Mouse (Mus musculus): ENCODE results near the gene Enpp1. TPM values are rescaled to one million over a fixed set of nuclear protein-coding genes. Genes with fewer than 3 reads are reported as not detected.

The Enpp1 gene
- total RNA-seq, 1 experiment from 2014 or later: 4.5 TPM

DNA sequence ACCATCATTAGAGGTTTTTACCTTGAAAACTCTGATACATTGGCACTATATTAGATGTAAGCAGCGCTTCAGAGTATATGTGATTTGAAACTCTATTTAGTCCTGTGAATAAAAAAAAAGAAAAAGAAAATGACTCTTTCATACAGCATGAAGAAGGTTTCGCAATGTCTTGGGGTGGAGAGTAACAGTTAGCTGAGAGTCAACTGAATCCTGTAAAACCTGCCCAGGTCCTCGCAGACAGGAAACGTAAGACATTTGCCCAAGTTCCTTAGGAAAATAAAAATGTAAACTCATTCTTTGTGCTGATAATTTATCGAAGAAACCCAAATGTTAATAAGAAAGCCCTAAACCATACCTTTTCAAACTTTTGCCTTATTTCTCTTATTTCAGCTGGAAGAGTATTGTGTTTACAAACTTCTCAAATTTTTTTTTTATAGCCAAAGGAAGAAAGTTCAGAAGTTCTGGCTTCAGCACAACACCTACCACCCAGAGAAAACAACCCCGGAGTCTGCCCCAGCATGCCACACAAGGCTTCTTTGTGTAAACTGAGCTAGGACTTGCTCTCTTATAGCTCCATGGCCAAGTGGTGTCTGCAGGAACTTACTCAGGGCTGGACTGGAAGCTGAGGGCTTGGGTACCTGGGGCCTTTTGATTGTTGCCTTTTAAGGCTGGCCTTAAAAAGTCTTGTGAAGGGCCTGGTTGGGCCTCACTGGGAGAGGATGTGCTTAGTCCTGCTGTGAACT lies 63.8 kb downstream of the Enpp1 start:
- ATAC-seq (replicated peaks in 1 of 2; ENCODE audit: insufficient read depth in 1 of 2, low FRiP score in 2 of 2, low TSS enrichment in 1 of 2, low read depth in 1 of 2, poor library complexity in 2 of 2, severe bottlenecking in 2 of 2): no peak

DNA sequence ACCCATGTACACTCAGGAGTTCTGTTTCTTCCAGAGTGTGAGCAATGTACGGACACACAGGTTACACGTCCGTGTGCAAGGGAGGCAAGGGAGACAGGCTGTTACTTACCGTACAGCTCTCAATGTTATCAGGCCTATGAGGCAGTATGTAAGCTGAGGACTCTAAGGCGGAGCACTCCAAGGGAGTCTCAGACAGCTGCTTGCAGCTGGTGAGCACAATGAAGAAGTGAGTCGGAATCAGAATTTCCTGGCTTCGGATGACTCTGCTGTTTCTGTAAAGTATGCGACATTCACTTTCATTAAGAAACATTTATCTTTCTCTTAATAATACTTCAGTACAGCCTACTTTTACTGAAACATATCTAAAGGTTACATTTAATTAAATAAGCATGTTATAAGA lies 66.8 kb downstream of the Enpp1 start:
- ATAC-seq (replicated peaks in 1 of 2; ENCODE audit: insufficient read depth in 1 of 2, low FRiP score in 2 of 2, low TSS enrichment in 1 of 2, low read depth in 1 of 2, poor library complexity in 2 of 2, severe bottlenecking in 2 of 2): no peak

DNA sequence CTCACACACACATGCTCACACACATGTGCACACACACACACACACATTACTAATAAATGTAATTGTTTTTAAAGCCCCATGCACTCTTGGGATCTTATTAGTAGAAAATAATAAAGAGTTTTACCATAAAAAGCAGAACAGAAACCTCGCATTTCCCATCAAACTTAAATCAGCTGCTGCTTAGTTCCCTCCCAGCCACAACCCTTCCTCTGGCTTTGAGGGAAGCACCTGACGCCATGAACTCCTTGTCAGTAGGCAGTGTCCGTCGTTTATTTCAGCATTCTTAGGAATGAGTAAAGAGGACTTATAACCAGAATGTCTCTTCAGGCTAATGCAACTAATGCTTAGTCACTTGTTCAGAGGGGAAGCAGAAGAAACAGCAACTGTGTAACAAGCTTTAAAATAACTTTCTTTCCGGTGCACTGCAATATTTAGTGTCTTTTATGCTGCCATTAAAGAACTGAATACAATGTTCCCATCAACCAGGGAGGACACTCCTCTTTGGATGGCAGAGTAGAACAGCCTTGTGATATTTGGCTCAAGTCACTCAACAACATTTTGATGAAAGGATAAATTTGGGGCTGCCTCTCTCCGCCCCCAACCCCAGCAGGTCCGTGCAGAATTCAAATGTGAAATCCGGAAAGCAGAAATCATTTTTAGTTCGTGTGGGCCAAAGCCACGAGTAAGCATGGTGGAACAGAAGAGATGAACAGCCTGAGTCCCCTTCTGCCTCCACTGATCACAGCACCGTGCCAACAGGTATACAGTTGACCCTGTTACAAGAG lies 69.0 kb downstream of the Enpp1 start:
- peak; percentile 39 to 48 for ATAC-seq (replicated peaks in 1 of 2; ENCODE audit: insufficient read depth in 1 of 2, low FRiP score in 2 of 2, low TSS enrichment in 1 of 2, low read depth in 1 of 2, poor library complexity in 2 of 2, severe bottlenecking in 2 of 2)

DNA sequence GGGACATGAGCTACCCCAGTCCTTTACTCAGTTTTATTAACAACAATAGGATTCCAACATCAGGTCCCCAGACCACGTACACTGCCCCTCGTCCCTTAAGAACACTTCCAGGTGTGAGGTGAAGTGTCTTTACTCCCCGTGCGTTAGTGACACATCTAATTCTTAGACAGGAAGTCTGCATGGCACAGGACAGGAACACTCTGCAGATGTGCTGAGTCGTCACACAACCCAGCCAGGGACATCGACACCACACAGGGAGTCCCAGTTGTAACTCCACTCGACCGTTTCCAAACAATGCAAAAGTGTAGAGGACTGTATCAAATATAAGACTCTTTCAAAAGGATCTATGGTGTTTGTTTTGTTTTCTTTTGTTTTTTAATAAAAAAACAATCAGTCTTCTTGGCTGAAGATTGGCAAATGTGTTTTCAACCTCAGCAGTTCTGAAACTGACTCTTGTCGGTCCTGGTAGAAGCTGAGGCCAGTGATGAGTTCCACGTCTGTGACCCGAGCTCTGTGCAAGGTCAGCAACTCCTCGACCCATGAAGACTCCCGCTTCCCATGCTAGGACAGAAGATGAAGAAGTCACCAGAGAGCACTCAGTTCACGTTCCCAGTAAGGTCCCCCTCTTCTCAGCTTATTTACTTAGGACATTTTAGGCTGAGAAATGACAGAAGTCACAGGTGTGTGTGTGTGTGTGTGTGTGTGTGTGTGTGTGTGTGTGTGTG lies 70.4 kb downstream of the Enpp1 start:
- peak; percentile 34 to 57; a peak in 3 of 4 replicates for ATAC-seq (replicated peaks in 1 of 2; ENCODE audit: insufficient read depth in 1 of 2, low FRiP score in 2 of 2, low TSS enrichment in 1 of 2, low read depth in 1 of 2, poor library complexity in 2 of 2, severe bottlenecking in 2 of 2)

DNA sequence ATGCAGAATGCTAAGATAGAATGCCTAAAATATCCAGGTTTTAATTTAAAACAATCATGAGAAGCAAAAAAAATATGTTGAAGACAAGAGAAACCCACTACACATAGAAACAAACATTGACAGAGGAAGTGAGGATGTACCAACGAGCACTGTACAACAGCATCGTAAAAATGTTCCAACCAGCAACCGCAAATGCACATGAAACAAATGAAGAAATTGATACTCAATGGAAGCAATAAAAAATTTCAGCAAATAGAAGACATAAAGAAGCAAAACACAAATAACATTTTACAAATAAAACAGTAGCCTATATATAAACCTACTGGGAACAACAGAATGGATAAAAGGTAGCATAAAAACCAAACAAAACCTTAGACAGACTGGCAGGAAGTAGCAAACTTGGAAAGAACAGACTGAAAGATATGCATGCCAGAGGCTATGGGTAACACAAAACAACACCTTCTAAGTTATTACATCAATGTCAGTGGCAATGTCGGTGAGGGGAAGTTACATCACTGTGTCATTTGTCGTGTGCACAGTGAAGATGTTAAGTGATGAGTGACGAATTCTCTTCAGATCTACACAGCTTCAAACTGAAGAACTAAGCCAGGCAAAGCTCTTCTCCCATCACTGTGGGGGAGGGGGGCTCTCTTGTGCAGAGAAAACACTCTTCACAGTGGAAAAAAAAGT lies 71.6 kb downstream of the Enpp1 start:
- no peak for ATAC-seq (replicated peaks in 1 of 2; ENCODE audit: insufficient read depth in 1 of 2, low FRiP score in 2 of 2, low TSS enrichment in 1 of 2, low read depth in 1 of 2, poor library complexity in 2 of 2, severe bottlenecking in 2 of 2)

DNA sequence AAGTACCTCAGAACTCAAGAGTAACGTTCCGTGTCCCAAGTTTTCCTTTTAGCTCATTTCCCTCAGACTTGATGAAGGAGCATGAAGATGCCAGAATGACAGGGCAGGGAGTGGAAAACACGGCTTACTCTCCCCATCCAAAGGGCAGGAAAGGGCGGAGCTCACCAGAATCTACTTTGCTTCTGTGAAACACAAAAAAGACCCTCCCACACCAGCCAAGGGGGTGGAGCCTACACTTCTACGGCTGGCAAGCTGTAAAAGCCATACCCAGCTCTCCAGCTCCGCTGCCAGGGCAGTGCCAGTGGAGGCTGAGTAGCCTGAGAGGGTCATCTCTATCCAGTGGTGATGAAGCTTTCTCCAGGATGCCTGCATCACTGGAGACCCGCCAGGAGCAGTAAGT lies 72.4 kb downstream of the Enpp1 start:
- no peak for ATAC-seq (replicated peaks in 1 of 2; ENCODE audit: insufficient read depth in 1 of 2, low FRiP score in 2 of 2, low TSS enrichment in 1 of 2, low read depth in 1 of 2, poor library complexity in 2 of 2, severe bottlenecking in 2 of 2)

DNA sequence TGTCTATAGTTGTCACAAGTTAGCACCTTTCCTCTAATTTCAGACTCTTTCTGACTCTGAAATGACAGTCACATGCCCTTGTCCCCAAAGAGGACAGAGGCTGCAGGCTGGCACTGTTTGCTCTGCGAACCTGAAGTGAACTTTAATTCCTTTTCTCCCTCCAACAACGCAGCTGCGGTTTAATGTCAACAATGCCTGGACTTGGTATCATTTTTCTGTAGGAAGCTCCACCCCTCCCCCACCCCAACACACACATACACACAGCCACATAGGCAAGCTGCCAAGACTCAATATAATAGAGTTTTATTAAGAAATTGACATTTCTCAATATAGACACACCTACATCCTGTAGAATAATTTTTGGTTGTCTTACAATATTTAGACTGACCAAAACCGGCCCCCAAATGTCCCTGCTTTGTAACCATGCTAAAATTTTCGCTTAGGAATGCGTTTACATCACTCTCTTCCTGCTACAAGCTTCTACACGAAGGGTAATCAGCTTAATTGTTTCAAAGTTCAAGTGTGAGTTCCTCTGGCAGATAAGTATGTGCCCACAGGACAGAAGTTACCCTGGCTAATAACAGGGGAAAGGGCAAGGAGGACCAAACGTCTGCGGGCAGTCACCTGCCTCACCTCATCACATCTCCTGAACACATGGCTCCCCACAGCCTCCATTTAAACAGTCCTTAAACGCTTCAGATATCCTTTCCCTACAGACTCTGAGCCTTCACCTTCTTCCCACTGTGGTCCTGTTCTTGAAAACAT lies 73.5 kb downstream of the Enpp1 start:
- no peak for ATAC-seq (replicated peaks in 1 of 2; ENCODE audit: insufficient read depth in 1 of 2, low FRiP score in 2 of 2, low TSS enrichment in 1 of 2, low read depth in 1 of 2, poor library complexity in 2 of 2, severe bottlenecking in 2 of 2)

DNA sequence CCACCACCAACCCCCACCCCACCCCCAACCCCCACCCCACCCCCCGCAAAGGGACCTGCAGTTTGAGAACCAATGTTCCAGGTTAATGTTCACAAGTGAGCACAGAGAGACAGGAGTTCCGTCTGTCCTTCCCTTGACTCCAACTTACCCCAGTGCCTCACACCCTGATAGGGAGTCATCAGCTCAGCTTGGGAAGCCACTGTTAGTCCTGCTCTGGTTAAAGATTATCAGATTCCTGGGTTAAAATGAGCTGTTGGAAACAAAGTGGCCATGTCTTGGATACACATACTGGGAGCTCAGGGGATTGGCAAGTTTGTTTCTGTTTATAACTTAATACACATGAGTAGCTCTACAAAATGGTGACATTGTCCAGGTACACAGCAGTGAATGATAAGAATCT lies 75.0 kb downstream of the Enpp1 start:
- no peak for ATAC-seq (replicated peaks in 1 of 2; ENCODE audit: insufficient read depth in 1 of 2, low FRiP score in 2 of 2, low TSS enrichment in 1 of 2, low read depth in 1 of 2, poor library complexity in 2 of 2, severe bottlenecking in 2 of 2)

DNA sequence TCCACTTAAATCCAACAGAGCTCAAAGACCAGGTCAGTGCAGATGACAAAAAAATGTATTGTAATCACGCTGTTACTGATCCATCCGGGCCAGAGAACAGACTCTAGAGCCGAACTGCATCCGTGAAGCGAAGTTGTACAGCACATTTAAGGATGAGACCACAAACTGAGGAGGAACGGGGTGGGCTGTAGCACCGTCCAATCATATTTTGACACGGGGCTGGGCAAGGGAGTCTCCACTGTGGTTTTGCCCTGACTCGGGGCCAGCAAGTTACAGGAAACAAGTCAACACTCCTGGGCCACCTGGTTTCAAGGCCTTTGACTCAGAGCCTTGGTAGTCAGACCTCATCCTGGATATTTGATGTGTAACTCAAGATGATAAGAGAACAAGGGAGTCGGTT lies 76.1 kb downstream of the Enpp1 start:
- ATAC-seq (replicated peaks in 1 of 2; ENCODE audit: insufficient read depth in 1 of 2, low FRiP score in 2 of 2, low TSS enrichment in 1 of 2, low read depth in 1 of 2, poor library complexity in 2 of 2, severe bottlenecking in 2 of 2): peak; percentile 65 to 77

DNA sequence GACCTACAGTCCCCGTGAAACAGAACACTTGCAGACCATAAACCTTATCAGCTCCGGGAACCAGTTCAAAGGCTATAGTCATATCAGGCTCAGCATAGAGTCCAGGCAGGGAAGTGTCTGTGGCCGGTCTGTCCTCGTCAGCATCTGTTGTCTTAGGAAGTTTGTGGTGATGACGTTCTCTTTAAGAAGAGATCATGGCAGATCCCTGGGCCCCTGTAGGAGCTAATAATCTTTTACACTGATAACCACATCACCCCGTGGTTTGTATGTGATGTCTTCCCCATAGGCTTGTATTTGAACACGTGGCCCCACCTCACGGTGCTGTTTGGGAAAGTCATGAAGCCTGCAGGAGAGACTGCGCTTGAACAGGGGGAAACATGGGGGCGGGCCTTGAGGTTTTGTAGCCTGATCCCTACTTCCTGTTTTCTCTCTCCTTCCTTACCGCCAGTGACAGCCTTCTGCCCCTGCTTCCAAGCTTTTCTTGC lies 76.6 kb downstream of the Enpp1 start:
- ATAC-seq (replicated peaks in 1 of 2; ENCODE audit: insufficient read depth in 1 of 2, low FRiP score in 2 of 2, low TSS enrichment in 1 of 2, low read depth in 1 of 2, poor library complexity in 2 of 2, severe bottlenecking in 2 of 2): peak; percentile 73 to 78

DNA sequence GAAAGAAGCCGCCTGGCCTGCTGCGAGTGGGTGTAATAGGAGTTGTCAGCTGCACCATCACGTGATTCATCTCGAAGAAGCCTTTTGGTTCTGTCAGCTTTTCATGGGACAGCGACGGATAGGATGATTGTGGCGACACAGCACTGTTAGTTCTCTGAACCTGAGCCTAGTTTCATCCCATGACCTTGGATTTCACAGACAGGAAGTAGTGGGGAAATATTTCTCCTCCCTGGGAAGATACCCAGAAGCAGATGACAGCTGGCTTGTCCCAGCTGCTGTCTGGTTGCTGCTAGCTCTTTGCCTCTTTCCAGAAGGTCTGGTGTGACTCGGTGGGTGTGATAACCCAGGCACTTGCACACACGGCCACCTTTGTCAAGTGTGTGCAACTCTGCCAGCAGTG lies 77.7 kb downstream of the Enpp1 start:
- no peak for ATAC-seq (replicated peaks in 1 of 2; ENCODE audit: insufficient read depth in 1 of 2, low FRiP score in 2 of 2, low TSS enrichment in 1 of 2, low read depth in 1 of 2, poor library complexity in 2 of 2, severe bottlenecking in 2 of 2)

DNA sequence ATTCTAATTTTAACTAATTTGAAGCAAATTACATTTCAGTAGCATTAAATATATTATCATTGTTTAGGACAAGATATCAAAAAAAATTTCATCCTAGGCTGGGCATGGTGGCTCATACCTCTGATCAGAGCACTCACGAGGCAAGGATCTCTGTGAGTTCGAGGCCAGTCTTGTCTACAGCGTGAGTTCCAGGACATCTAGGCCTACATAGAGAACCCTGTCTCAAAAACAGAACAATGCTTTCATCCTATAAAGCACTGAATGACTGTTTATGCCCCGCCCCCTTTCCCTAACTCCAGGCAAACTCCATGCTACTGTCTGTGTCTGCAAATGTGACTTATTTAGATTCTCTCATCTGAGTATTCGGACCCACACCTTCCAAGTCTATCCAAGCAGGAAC lies 80.8 kb downstream of the Enpp1 start:
- no peak for ATAC-seq (replicated peaks in 1 of 2; ENCODE audit: insufficient read depth in 1 of 2, low FRiP score in 2 of 2, low TSS enrichment in 1 of 2, low read depth in 1 of 2, poor library complexity in 2 of 2, severe bottlenecking in 2 of 2)

DNA sequence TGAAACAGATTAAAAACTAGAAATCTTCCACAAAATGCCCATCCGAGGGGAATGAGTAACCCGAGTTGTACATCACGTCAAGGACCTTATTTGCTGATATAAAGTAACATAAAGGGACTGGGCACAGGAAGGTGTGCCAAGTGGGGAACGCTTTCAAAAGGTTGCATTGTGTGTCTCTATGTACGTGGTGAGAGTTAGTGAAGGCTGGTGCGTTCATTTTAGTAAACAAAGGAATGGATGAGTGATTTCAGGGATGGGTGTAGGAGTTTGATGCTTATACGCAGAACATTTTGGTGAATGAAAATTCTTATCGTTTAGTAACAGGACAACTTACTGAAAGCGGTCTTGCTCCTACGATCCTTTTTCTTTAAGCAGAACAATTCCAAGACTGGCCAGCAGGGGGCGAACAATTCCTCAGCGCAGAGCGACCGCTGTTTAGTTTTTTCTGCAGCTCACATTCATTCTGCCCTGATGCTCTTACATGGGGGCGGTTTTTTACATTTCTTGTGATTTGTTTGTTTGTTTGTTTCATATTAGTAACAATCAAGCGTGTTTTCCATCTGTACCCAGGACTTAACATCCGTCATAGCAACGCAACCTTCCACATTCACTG lies 81.4 kb downstream of the Enpp1 start:
- ATAC-seq (replicated peaks in 1 of 2; ENCODE audit: insufficient read depth in 1 of 2, low FRiP score in 2 of 2, low TSS enrichment in 1 of 2, low read depth in 1 of 2, poor library complexity in 2 of 2, severe bottlenecking in 2 of 2): peak in 1 of 2 experiments; percentile 43; a peak in 1 of 4 replicates

DNA sequence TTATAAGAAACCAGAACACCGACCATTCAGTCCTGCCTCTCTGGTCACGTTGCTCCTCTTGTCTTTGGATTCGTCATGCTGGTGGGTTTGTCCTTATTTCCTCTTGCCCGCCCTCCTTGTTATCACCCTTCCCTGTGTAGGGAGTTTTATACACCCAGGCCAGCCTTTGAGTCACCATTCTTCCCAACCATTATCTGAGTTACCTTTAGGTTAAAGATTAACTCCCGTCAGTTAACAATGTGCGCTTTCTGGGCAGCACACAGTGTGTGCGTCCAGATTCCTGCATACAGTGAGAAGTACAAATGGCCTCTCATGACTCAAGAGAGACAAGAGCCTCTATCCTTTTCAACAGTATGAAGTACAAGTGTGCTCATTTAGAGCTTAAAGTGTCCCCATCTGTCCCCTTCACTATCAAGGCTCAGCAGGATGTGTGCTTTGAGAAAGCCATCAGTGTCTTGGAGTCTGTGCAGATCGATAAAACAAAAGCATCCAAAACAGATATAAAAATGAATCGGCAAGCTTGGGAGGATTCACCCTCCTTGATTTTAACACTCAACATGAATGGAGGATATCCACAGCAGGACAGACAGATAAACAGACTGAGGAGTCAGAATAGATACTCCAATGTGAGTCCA lies 82.8 kb downstream of the Enpp1 start:
- no peak for ATAC-seq (replicated peaks in 1 of 2; ENCODE audit: insufficient read depth in 1 of 2, low FRiP score in 2 of 2, low TSS enrichment in 1 of 2, low read depth in 1 of 2, poor library complexity in 2 of 2, severe bottlenecking in 2 of 2)

DNA sequence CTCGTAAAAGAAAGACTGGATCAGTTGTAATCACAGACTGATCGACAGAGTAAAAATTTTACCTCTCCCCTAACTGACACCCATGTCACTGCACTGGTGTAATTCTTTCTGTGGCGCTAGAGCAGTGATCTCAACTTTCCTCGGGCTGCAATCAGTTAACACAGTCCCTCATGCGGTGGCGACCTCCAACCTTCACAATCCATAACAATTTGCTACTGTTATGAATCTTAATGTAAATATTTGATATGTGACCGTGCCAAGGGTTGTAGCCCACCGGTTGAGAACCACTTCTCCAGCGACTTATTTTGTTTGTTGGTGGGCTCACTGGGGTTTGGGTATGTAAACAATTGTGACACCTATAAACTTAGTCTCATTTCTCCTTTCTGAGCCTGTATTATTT lies 83.5 kb downstream of the Enpp1 start:
- no peak for ATAC-seq (replicated peaks in 1 of 2; ENCODE audit: insufficient read depth in 1 of 2, low FRiP score in 2 of 2, low TSS enrichment in 1 of 2, low read depth in 1 of 2, poor library complexity in 2 of 2, severe bottlenecking in 2 of 2)

DNA sequence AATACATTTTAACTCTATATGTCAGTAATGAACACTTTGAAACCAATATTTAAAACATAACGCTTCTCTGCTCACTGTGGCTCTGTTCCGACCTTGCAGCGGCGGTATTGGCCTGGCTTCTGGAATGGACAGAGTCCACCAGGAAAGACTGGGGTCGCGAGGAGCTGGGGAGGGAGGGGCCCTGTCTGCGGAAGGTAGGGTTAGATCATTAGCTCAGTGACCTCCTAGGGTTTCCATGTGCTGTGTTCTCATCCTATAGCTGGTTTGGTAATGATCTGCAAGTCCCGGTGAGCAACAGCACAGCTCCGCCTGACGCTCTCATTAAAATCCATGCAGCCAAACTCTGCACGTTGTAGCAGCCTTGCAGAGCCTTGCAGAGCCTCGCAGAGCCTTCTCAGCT lies 84.7 kb downstream of the Enpp1 start:
- ATAC-seq (replicated peaks in 1 of 2; ENCODE audit: insufficient read depth in 1 of 2, low FRiP score in 2 of 2, low TSS enrichment in 1 of 2, low read depth in 1 of 2, poor library complexity in 2 of 2, severe bottlenecking in 2 of 2): no peak
